Mouse (Mus musculus): ENCODE measurements around the gene Lamb1.

DNA sequence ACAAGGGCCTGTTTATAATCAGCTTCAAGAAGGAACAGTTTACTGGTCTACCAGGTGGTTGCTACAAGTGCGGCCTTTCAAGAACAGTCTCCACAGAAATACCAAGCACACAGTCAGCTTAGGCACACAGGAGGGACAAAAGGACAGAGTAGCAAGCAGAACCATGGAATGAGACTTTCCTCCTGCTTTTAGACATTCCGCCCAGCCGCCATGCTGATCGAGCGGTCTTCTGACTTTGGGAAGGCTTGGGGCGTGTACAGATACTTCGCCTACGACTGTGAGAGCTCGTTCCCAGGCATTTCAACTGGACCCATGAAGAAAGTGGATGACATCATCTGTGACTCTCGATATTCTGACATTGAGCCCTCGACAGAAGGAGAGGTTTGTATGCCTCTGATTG is 13.2 kb downstream of the Lamb1 start:
- TF ChIP-seq MAX (IDR thresholded peaks at IDR 0.05): no peak
- TF ChIP-seq CTCF (IDR thresholded peaks at IDR 0.05; ENCODE audit: control insufficient read depth, insufficient read depth, insufficient read length): no peak
- no peak for TF ChIP-seq CEBPB (IDR thresholded peaks at IDR 0.05; ENCODE audit: low read depth)
- TF ChIP-seq MYOD1 (IDR thresholded peaks at IDR 0.05; ENCODE audit: control insufficient read depth, insufficient read length, low read depth): no peak
- no peak for TF ChIP-seq USF1 (IDR thresholded peaks at IDR 0.05; ENCODE audit: low read depth)

Data from C2C12 (cell line).